Mouse (Mus musculus) heart, embryonic 16.5 days (tissue): ENCODE measurements around the gene Cep295nl. TPM values are rescaled to one million over a fixed set of nuclear protein-coding genes. Genes with fewer than 3 reads are reported as not detected.

Source experiments
- ATAC-seq: fragments of 200-750 bp; cut with Nextera tagmentation; replicated peaks from 2 replicates; pipeline ENCODE4 v1.8.0; 2017; ENCODE audit warnings: moderate number of reproducible peaks; ENCODE audit not compliant: insufficient read depth, low FRiP score; ENCODE audit errors: extremely low read depth
- H3K27ac ChIP-seq: fragments of 300-500 bp; sonication (generic); 2 replicates; pipeline ENCODE4 v1.5.1; 2014; ENCODE audit warnings: mild to moderate bottlenecking, low read length, control low read depth, moderate library complexity
- H3K27me3 ChIP-seq: fragments of 300-500 bp; sonication (generic); 2 replicates; pipeline ENCODE4 v1.6.1; 2014; ENCODE audit warnings: low read length, mixed read lengths; ENCODE audit not compliant: control insufficient read depth, insufficient read depth
- H3K36me3 ChIP-seq: fragments of 300-500 bp; sonication (generic); 2 replicates; pipeline ENCODE4 v1.6.1; 2014; ENCODE audit not compliant: control insufficient read depth, insufficient read depth
- H3K4me1 ChIP-seq: fragments of 300-500 bp; sonication (generic); 2 replicates; pipeline ENCODE4 v1.6.1; 2014; ENCODE audit warnings: low read length, mixed read lengths; ENCODE audit not compliant: control insufficient read depth, insufficient read depth
- H3K4me2 ChIP-seq: fragments of 300-500 bp; sonication (generic); 2 replicates; pipeline ENCODE4 v1.6.1; 2014; ENCODE audit warnings: low read depth, mild to moderate bottlenecking, control low read depth, low read length
- H3K4me3 ChIP-seq: fragments of 300-500 bp; sonication (generic); 2 replicates; pipeline ENCODE4 v1.5.1; 2014; ENCODE audit warnings: mild to moderate bottlenecking, control low read depth, low read length
- H3K9ac ChIP-seq: fragments of 300-500 bp; sonication (generic); 2 replicates; pipeline ENCODE4 v1.6.1; 2014; ENCODE audit warnings: low read length, control low read depth
- H3K9me3 ChIP-seq: fragments of 300-500 bp; sonication (generic); replicated peaks from 2 replicates; pipeline ENCODE4 v1.6.1; 2016; ENCODE audit warnings: low read length; ENCODE audit not compliant: control insufficient read depth
- WGBS: fragments of 180-500 bp; shearing (Covaris S2); extraction: QIAGEN DNeasy Blood & Tissue Kit; methylation state at CpG from one replicate; pipeline ENCODE4 v1.1.7; 2014; 5-methylcytosine and 5-hydroxymethylcytosine counted together
- polyA plus RNA-seq: library from polyadenylated mRNA; unstranded; fragments of >200 nt; fragmentation: Nextera tagmentation; extraction: Ambion mirVana; gene quantifications from 2 replicates; pipeline ENCODE4 v1.2.1, GENCODE M21; 2015

Cep295nl gene
- polyA plus RNA-seq, 1 experiment from 2014 or later: 0.28 TPM

- no peak overlapping the region for H3K4me2 ChIP-seq
- ATAC-seq: no peak
- 90% methylated on average over 16 of the region's 16 CpGs for WGBS
- H3K4me3 ChIP-seq: no peak overlapping the region
- H3K36me3 ChIP-seq: peaks cover 11% of the 10 kb centered on the region
- no peaks in the 10 kb centered on the region for H3K27me3 ChIP-seq
- H3K9me3 ChIP-seq: no peaks in the 10 kb centered on the region
- peaks cover 6% of the 10 kb centered on the region for H3K4me1 ChIP-seq
- H3K27ac ChIP-seq: no peak overlapping the region
- H3K9ac ChIP-seq: no peak overlapping the region
These were observed 11.5 kb downstream of the Cep295nl start for GRCm38 (mm10) chr11:118330777-118331176.

GRCm38 (mm10) chr11:118330361-118330760 is 11.9 kb downstream of the Cep295nl start:
- peaks cover 6% of the 10 kb centered on the region for H3K4me1 ChIP-seq
- no peaks in the 10 kb centered on the region for H3K9me3 ChIP-seq
- no peak overlapping the region for H3K4me3 ChIP-seq
- ATAC-seq: no peak
- H3K36me3 ChIP-seq: peaks cover 11% of the 10 kb centered on the region
- no peaks in the 10 kb centered on the region for H3K27me3 ChIP-seq
- H3K4me2 ChIP-seq: no peak overlapping the region
- no peak overlapping the region for H3K27ac ChIP-seq
- WGBS: 92% methylated on average over 14 of the region's 14 CpGs
- no peak overlapping the region for H3K9ac ChIP-seq

- Histone ChIP-seq H3K4me1 (peaks cover 11% of the 10 kb centered on the region), H3K4me2 (no peak overlapping the region), H3K9ac (no peak overlapping the region), H3K4me3 (no peak overlapping the region), H3K9me3 (no peaks in the 10 kb centered on the region), H3K27me3 (no peaks in the 10 kb centered on the region), H3K36me3 (peaks cover 11% of the 10 kb centered on the region), H3K27ac (no peak overlapping the region)
- WGBS: 83% methylated on average over 5 of the region's 5 CpGs
- no peak for ATAC-seq
These were observed 13.4 kb downstream of the Cep295nl start for GRCm38 (mm10) chr11:118328947-118329346.

GRCm38 (mm10) chr11:118328511-118328910 is 13.8 kb downstream of the Cep295nl start:
- Histone ChIP-seq H3K36me3 (peaks cover 11% of the 10 kb centered on the region), H3K9ac (no peak overlapping the region), H3K9me3 (no peaks in the 10 kb centered on the region), H3K4me2 (no peak overlapping the region), H3K27ac (no peak overlapping the region; the same call in 1 of the 2 replicates), H3K4me1 (peaks cover 11% of the 10 kb centered on the region), H3K4me3 (no peak overlapping the region), H3K27me3 (no peaks in the 10 kb centered on the region)
- no peak for ATAC-seq
- WGBS: 92% methylated on average over 6 of the region's 6 CpGs

GRCm38 (mm10) chr11:118326991-118327971 is 15.0 kb downstream of the Cep295nl start:
- Histone ChIP-seq H3K36me3 (peaks cover 5% of the 10 kb centered on the region), H3K4me2 (no peak overlapping the region), H3K4me1 (peaks cover 11% of the 10 kb centered on the region), H3K4me3 (no peak overlapping the region), H3K27ac (peak overlapping the region; percentile 41), H3K9me3 (no peaks in the 10 kb centered on the region), H3K9ac (no peak overlapping the region), H3K27me3 (no peaks in the 10 kb centered on the region)
- WGBS: 60% methylated on average over 24 of the region's 24 CpGs
- ATAC-seq: peak; percentile 55

- Histone ChIP-seq H3K36me3 (peaks cover 2% of the 10 kb centered on the region; the same call in 1 of the 2 replicates), H3K27me3 (no peaks in the 10 kb centered on the region), H3K4me3 (no peak overlapping the region), H3K27ac (no peak overlapping the region), H3K4me1 (peaks cover 11% of the 10 kb centered on the region), H3K9me3 (no peaks in the 10 kb centered on the region), H3K9ac (no peak overlapping the region), H3K4me2 (no peak overlapping the region)
- no peak for ATAC-seq
- WGBS: 89% methylated on average over 4 of the region's 4 CpGs
These were observed 15.8 kb downstream of the Cep295nl start for GRCm38 (mm10) chr11:118326491-118326890.

- Histone ChIP-seq H3K36me3 (peaks cover 6% of the 10 kb centered on the region), H3K9me3 (no peaks in the 10 kb centered on the region), H3K4me2 (no peak overlapping the region), H3K4me1 (peaks cover 11% of the 10 kb centered on the region), H3K27me3 (no peaks in the 10 kb centered on the region), H3K9ac (no peak overlapping the region), H3K4me3 (no peak overlapping the region), H3K27ac (0 out of 2 replicates have a peak overlapping the region, but pooled peaks have one; percentile 15)
- 44% methylated on average over 5 of the region's 5 CpGs for WGBS
- 0 out of 2 replicates have a peak, but pooled peaks have one; percentile 54 for ATAC-seq
These were observed 17.8 kb downstream of the Cep295nl start for GRCm38 (mm10) chr11:118324541-118324940.

GRCm38 (mm10) chr11:118323974-118324373 is 18.3 kb downstream of the Cep295nl start:
- no peaks in the 10 kb centered on the region for H3K27me3 ChIP-seq
- 49% methylated on average over 5 of the region's 5 CpGs for WGBS
- H3K4me3 ChIP-seq: no peak overlapping the region
- H3K4me2 ChIP-seq: no peak overlapping the region
- H3K9me3 ChIP-seq: no peaks in the 10 kb centered on the region
- 0 out of 2 replicates have a peak overlapping the region, but pooled peaks have one; percentile 15 for H3K27ac ChIP-seq
- no peak overlapping the region for H3K9ac ChIP-seq
- peaks cover 11% of the 10 kb centered on the region for H3K4me1 ChIP-seq
- peaks cover 12% of the 10 kb centered on the region for H3K36me3 ChIP-seq
- ATAC-seq: no peak

- no peak for ATAC-seq
- 45% methylated on average over 3 of the region's 3 CpGs for WGBS
- Histone ChIP-seq H3K36me3 (peaks cover 22% of the 10 kb centered on the region), H3K9ac (no peak overlapping the region), H3K27ac (no peak overlapping the region), H3K27me3 (no peaks in the 10 kb centered on the region), H3K4me3 (no peak overlapping the region), H3K4me2 (no peak overlapping the region), H3K9me3 (no peaks in the 10 kb centered on the region), H3K4me1 (peaks cover 8% of the 10 kb centered on the region)
These were observed 19.7 kb downstream of the Cep295nl start for GRCm38 (mm10) chr11:118322647-118323046.
